Mouse (Mus musculus) forebrain, embryonic 11.5 days (tissue): ENCODE results near the gene Ugt1a10. TPM values are rescaled to one million over a fixed set of nuclear protein-coding genes. Genes with fewer than 3 reads are reported as not detected.
"Not testable (repeated sequence)": the region's sequence is repeated elsewhere in the genome, so short reads cannot be mapped to it uniquely, and the experiment has no call there.

Source experiments
- ATAC-seq: fragments of 200-750 bp; cut with Nextera tagmentation; replicated peaks from 2 replicates; pipeline ENCODE4 v1.8.0; 2017; ENCODE audit warnings: moderate TSS enrichment; ENCODE audit not compliant: low FRiP score
- DNase-seq: peaks from one replicate; pipeline ENCODE4 v3.0.0-alpha.2; 2017; ENCODE audit warnings: low spot score
- H3K27ac ChIP-seq: fragments of 300-500 bp; sonication (generic); 2 replicates; pipeline ENCODE4 v1.5.1; 2014; ENCODE audit warnings: low read depth, low read length
- H3K27me3 ChIP-seq: fragments of 300-500 bp; sonication (generic); 2 replicates; pipeline ENCODE4 v1.6.1; 2014; ENCODE audit warnings: mild to moderate bottlenecking, low read length, mixed read lengths; ENCODE audit not compliant: control insufficient read depth, insufficient read depth
- H3K36me3 ChIP-seq: fragments of 300-500 bp; sonication (generic); 2 replicates; pipeline ENCODE4 v1.6.1; 2014; ENCODE audit warnings: mild to moderate bottlenecking, low read length, moderate library complexity, mixed read lengths; ENCODE audit not compliant: control insufficient read depth, insufficient read depth
- H3K4me1 ChIP-seq: fragments of 300-500 bp; sonication (generic); replicated peaks from 2 replicates; pipeline ENCODE4 v1.6.1; 2014; ENCODE audit warnings: low read length, mixed read lengths; ENCODE audit not compliant: control insufficient read depth, insufficient read depth
- H3K4me2 ChIP-seq: fragments of 300-500 bp; sonication (generic); 2 replicates; pipeline ENCODE4 v1.6.1; 2014; ENCODE audit warnings: low read depth, mild to moderate bottlenecking, low read length, moderate library complexity, mixed read lengths; ENCODE audit not compliant: severe bottlenecking
- H3K4me3 ChIP-seq: fragments of 300-500 bp; sonication (generic); 2 replicates; pipeline ENCODE4 v1.5.1; 2014; ENCODE audit warnings: low read depth, low read length
- H3K9ac ChIP-seq: fragments of 300-500 bp; sonication (generic); 2 replicates; pipeline ENCODE4 v1.6.1; 2014; ENCODE audit warnings: low read length
- H3K9me3 ChIP-seq: fragments of 300-500 bp; sonication (generic); 2 replicates; pipeline ENCODE4 v1.6.1; 2016; ENCODE audit warnings: low read length, mixed read lengths; ENCODE audit not compliant: control insufficient read depth
- WGBS: fragments of 180-500 bp; shearing (Covaris S2); extraction: QIAGEN DNeasy Blood & Tissue Kit; methylation state at CpG from one replicate; pipeline ENCODE4 v1.1.7; 2014; 5-methylcytosine and 5-hydroxymethylcytosine counted together
- polyA plus RNA-seq: library from polyadenylated mRNA; unstranded; fragments of >200 nt; fragmentation: Nextera tagmentation; extraction: Ambion mirVana; gene quantifications from 2 replicates; pipeline ENCODE4 v1.2.1, GENCODE M21; 2014

Gene Ugt1a10
- polyA plus RNA-seq, 1 experiment from 2014 or later, result not detected

DNA sequence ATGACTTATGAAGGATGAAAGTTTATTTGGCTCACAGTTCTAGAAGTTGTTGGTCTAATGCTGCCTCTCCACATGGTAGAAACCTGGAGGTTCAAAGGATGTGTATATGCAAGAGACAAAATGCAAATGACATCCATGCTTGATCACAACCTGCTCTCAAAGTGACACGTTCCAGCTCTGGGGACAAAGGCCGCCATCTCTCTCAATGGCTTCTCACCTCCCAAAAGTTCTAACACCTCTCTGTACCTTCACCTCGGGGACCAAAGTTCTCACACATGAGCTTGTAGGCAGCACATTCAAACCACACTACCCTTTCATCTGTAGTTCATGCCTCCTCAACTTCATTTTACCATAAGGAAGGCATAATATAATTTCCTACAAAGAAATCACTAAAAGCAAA lies 162.4 kb downstream of the Ugt1a10 start:
- no peak overlapping the region for H3K4me3 ChIP-seq
- DNase-seq (no peak), ATAC-seq (no peak)
- H3K27ac ChIP-seq, result no peak overlapping the region
- H3K36me3 ChIP-seq, result no peaks in the 10 kb centered on the region
- no peaks in the 10 kb centered on the region for H3K27me3 ChIP-seq
- no peak overlapping the region for H3K4me2 ChIP-seq
- H3K9me3 ChIP-seq, result peaks cover 50% of the 10 kb centered on the region
- no peak overlapping the region for H3K9ac ChIP-seq
- WGBS, result 48% methylated on average over 3 of the region's 3 CpGs
- H3K4me1 ChIP-seq, result no peaks in the 10 kb centered on the region

DNA sequence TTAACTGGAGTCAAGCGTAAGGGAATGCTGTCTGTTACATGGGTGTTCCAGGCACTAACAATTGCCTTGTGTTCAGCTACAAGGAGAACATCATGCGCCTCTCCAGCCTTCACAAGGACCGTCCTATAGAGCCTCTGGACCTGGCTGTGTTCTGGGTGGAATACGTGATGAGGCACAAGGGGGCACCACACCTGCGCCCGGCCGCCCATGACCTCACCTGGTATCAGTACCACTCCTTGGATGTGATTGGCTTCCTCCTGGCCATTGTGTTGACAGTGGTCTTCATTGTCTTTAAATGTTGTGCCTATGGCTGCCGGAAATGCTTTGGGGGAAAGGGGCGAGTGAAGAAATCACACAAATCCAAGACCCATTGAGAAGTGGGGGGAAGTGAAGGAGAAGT lies 162.9 kb downstream of the Ugt1a10 start:
- peaks cover 45% of the 10 kb centered on the region for H3K9me3 ChIP-seq
- H3K4me3 ChIP-seq, result no peak overlapping the region
- ATAC-seq (no peak), DNase-seq (peak; percentile 64)
- no peaks in the 10 kb centered on the region for H3K36me3 ChIP-seq
- no peaks in the 10 kb centered on the region for H3K4me1 ChIP-seq
- no peak overlapping the region for H3K27ac ChIP-seq
- WGBS, result 72% methylated on average over 9 of the region's 9 CpGs
- H3K9ac ChIP-seq, result no peak overlapping the region
- no peak overlapping the region for H3K4me2 ChIP-seq
- H3K27me3 ChIP-seq, result no peaks in the 10 kb centered on the region

DNA sequence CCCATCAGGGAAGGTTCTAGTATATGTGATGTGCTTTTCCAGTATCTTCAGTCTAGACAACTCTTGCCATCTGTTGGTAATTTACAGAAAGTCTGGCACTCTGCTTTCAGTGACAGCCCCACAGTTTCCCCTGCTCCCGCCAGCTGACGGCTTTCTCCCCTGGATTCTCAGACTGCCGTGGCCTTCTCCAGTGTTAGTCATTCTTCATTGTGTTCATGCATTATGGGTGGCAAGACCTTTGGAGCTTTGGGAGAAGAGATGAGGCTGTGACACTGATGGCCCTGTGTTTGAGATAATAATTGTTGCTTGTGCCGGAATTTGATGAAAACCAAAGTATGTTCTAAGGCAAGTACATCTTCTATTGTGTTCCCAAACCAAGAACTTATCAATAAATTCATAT lies 163.4 kb downstream of the Ugt1a10 start:
- Histone ChIP-seq H3K4me2 (no peak overlapping the region), H3K9me3 (peaks cover 40% of the 10 kb centered on the region), H3K4me3 (no peak overlapping the region), H3K36me3 (no peaks in the 10 kb centered on the region), H3K27ac (no peak overlapping the region), H3K9ac (no peak overlapping the region), H3K4me1 (no peaks in the 10 kb centered on the region), H3K27me3 (no peaks in the 10 kb centered on the region)
- 55% methylated on average over 4 of the region's 4 CpGs for WGBS
- ATAC-seq (no peak), DNase-seq (peak; percentile 57)

- DNase-seq (peak; percentile 52), ATAC-seq (no peak)
- no peaks in the 10 kb centered on the region for H3K27me3 ChIP-seq
- no peaks in the 10 kb centered on the region for H3K36me3 ChIP-seq
- no peak overlapping the region for H3K27ac ChIP-seq
- H3K4me2 ChIP-seq, result no peak overlapping the region
- H3K9me3 ChIP-seq, result peaks cover 35% of the 10 kb centered on the region
- H3K4me3 ChIP-seq, result no peak overlapping the region
- no peaks in the 10 kb centered on the region for H3K4me1 ChIP-seq
- no peak overlapping the region for H3K9ac ChIP-seq
- WGBS, result 22% methylated on average over 1 of the region's 1 CpGs
Observed at GRCm38 (mm10) chr1:88219054-88219453, 163.9 kb downstream of the Ugt1a10 start.

DNA sequence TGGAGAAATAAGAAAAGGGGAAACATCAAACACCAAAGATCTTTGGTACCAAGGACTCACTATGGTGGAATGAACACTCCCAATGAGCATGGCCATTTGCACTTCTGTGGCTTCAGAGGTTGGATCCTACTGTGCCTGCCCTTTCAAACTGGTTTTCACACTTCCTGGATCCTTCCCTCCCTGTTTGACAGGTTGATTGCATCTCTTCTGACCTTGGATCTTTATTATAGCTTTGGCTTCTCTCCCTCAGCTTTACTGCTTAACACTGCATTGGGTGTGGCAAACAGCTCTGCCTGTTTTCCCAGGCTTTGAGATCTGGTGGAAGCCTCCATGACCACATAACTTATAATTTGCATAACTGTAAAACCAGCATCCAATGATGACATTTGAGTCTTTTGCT lies 165.1 kb downstream of the Ugt1a10 start:
- no peak overlapping the region for H3K9ac ChIP-seq
- no peaks in the 10 kb centered on the region for H3K4me1 ChIP-seq
- H3K9me3 ChIP-seq, result peaks cover 25% of the 10 kb centered on the region
- no peak overlapping the region for H3K27ac ChIP-seq
- ATAC-seq, result no peak
- H3K36me3 ChIP-seq, result no peaks in the 10 kb centered on the region
- H3K27me3 ChIP-seq, result no peaks in the 10 kb centered on the region
- DNase-seq, result no peak
- no peak overlapping the region for H3K4me2 ChIP-seq
- H3K4me3 ChIP-seq, result no peak overlapping the region

DNA sequence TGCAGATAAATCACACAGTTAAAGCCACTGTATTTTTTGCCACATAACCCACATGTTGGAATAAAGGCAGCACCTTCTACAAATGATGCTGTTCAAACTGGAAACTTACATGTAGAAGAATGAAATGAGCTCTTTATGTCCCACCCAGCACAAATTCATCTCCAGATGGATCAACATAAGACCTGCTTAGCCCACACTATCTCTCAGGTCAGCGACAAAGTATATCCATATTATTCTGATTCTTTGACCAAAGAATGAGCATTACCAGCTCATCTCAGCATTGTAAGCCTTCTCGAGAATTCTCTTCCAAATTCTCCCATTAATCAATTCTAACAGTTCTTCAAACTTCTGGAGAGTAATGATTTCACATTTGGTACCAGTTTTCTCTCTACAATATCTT lies 167.0 kb downstream of the Ugt1a10 start:
- ATAC-seq (no peak), DNase-seq (no peak)
- H3K27me3 ChIP-seq, result no peaks in the 10 kb centered on the region
- H3K4me3 ChIP-seq, result no peak overlapping the region
- H3K9me3 ChIP-seq, result peaks cover 28% of the 10 kb centered on the region
- H3K9ac ChIP-seq, result no peak overlapping the region
- no peak overlapping the region for H3K4me2 ChIP-seq
- H3K4me1 ChIP-seq, result no peaks in the 10 kb centered on the region
- no peak overlapping the region for H3K27ac ChIP-seq
- WGBS, result 55% methylated on average over 2 of the region's 2 CpGs
- H3K36me3 ChIP-seq, result no peaks in the 10 kb centered on the region

GRCm38 (mm10) chr1:88223011-88223515 lies 167.9 kb downstream of the Ugt1a10 start:
- not testable (repeated sequence) for H3K36me3 ChIP-seq, H3K4me3 ChIP-seq, ATAC-seq, H3K9ac ChIP-seq, H3K27ac ChIP-seq, H3K27me3 ChIP-seq, H3K4me2 ChIP-seq, H3K4me1 ChIP-seq
- DNase-seq, result peak; percentile 53
- H3K9me3 ChIP-seq, result peaks cover 31% of the 10 kb centered on the region

- DNase-seq (peak; percentile 54), ATAC-seq (no peak)
- Histone ChIP-seq H3K27ac (no peak overlapping the region), H3K9ac (no peak overlapping the region), H3K9me3 (peaks cover 36% of the 10 kb centered on the region), H3K27me3 (no peaks in the 10 kb centered on the region), H3K36me3 (no peaks in the 10 kb centered on the region), H3K4me3 (no peak overlapping the region), H3K4me1 (no peaks in the 10 kb centered on the region), H3K4me2 (no peak overlapping the region)
- 53% methylated on average over 1 of the region's 1 CpGs for WGBS
Observed at GRCm38 (mm10) chr1:88223591-88223990, 168.4 kb downstream of the Ugt1a10 start.

DNA sequence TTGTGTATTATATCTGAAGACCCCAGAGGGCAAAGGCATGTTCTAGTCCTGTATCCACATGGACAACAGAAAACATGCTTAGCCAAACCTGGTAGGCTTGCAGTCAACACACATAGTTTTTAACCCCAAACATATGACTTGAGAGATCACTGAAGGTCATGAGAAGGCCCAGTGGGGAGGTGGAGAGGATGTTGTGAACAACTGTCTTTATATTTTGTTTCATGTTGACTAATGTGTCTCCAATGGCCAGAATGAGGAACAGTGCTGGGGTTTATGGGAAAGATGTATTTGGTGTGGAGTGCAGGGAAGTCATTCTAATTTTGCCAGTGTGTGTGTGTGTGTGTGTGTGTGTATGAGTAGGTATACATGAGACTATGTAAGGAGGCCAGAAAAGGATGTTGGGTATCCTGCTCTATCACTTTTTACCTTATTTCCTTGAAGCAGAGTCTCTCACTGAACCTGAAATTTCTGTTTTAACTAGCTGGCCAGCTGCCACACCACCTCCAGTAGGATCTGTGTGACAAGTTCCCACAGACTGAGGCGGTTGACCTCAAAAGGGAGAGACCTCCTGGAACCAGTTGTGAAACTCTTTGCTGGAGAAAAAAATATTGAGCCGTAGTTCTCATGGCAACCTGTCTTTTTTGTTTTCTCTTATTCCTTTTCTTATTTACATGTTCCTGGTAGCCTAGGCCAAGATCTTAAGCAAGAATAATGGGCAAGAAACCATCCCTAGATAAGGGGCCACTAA lies 169.0 kb downstream of the Ugt1a10 start:
- H3K27me3 ChIP-seq, result no peaks in the 10 kb centered on the region
- no peaks in the 10 kb centered on the region for H3K4me1 ChIP-seq
- H3K36me3 ChIP-seq, result no peaks in the 10 kb centered on the region
- H3K27ac ChIP-seq, result no peak overlapping the region
- DNase-seq, result peak; percentile 53
- H3K4me2 ChIP-seq, result no peak overlapping the region
- ATAC-seq, result no peak
- no peak overlapping the region for H3K4me3 ChIP-seq
- 79% methylated on average over 2 of the region's 2 CpGs for WGBS
- H3K9me3 ChIP-seq, result peaks cover 42% of the 10 kb centered on the region
- H3K9ac ChIP-seq, result no peak overlapping the region
